Mouse (Mus musculus) kidney, postnatal 0 days (tissue): Measurements from ENCODE around the gene Gm11213. TPM values are rescaled to one million over a fixed set of nuclear protein-coding genes. Genes with fewer than 3 reads are reported as not detected.

Experiments
- ATAC-seq: fragments of 200-750 bp; cut with Nextera tagmentation; replicated peaks from 2 replicates; pipeline ENCODE4 v1.8.0; 2017; ENCODE audit warnings: low read depth, moderate number of reproducible peaks, moderate TSS enrichment, moderate library complexity; ENCODE audit not compliant: low FRiP score
- DNase-seq: peaks from one replicate; pipeline ENCODE4 v3.0.0-alpha.2; 2016; ENCODE audit warnings: low spot score
- H3K27ac ChIP-seq: fragments of 300-500 bp; sonication (generic); 2 replicates; pipeline ENCODE4 v1.5.1; 2014; ENCODE audit warnings: mild to moderate bottlenecking
- H3K27me3 ChIP-seq: fragments of 300-500 bp; sonication (generic); 2 replicates; pipeline ENCODE4 v1.6.1; 2014; ENCODE audit warnings: low read length, mixed read lengths; ENCODE audit not compliant: insufficient read depth
- H3K36me3 ChIP-seq: fragments of 300-500 bp; sonication (generic); 2 replicates; pipeline ENCODE4 v1.6.1; 2014; ENCODE audit warnings: low read length, mixed read lengths; ENCODE audit not compliant: insufficient read depth
- H3K4me1 ChIP-seq: fragments of 300-500 bp; sonication (generic); replicated peaks from 2 replicates; pipeline ENCODE4 v1.6.1; 2014; ENCODE audit warnings: antibody characterized with exemption, low read length, mixed read lengths; ENCODE audit not compliant: insufficient read depth
- H3K4me2 ChIP-seq: fragments of 300-500 bp; sonication (generic); 2 replicates; pipeline ENCODE4 v1.6.1; 2014; ENCODE audit warnings: mild to moderate bottlenecking, low read length, moderate library complexity, mixed read lengths
- H3K4me3 ChIP-seq: fragments of 300-500 bp; sonication (generic); replicated peaks from 2 replicates; pipeline ENCODE4 v1.5.1; 2014; ENCODE audit warnings: low read depth, low read length
- H3K9ac ChIP-seq: fragments of 300-500 bp; sonication (generic); 2 replicates; pipeline ENCODE4 v1.6.1; 2014; ENCODE audit warnings: low read depth, low read length
- H3K9me3 ChIP-seq: fragments of 300-500 bp; sonication (generic); replicated peaks from 2 replicates; pipeline ENCODE4 v1.6.1; 2016; ENCODE audit warnings: low read length, inconsistent platforms, mixed read lengths
- CTCF ChIP-seq: IDR thresholded peaks from 2 replicates; pipeline ENCODE4 v1.5.1; 2016; ENCODE audit warnings: antibody characterized with exemption, low read depth, mild to moderate bottlenecking, moderate library complexity
- WGBS: fragments of 180-500 bp; shearing (Covaris S2); extraction: QIAGEN DNeasy Blood & Tissue Kit; methylation state at CpG from one replicate; pipeline ENCODE4 v1.1.7; 2014; 5-methylcytosine and 5-hydroxymethylcytosine counted together
- polyA plus RNA-seq: library from polyadenylated mRNA; unstranded; fragments of >200 nt; fragmentation: Nextera tagmentation; extraction: Ambion mirVana; gene quantifications from 2 replicates; pipeline ENCODE4 v1.2.1, GENCODE M21; 2015

Gm11213 gene
- polyA plus RNA-seq, 1 experiment from 2014 or later, result not detected

- Histone ChIP-seq H3K4me2 (no peak overlapping the region), H3K36me3 (peaks cover 39% of the 10 kb centered on the region), H3K9me3 (no peaks in the 10 kb centered on the region), H3K27me3 (no peaks in the 10 kb centered on the region), H3K4me1 (peaks cover 10% of the 10 kb centered on the region), H3K4me3 (no peak overlapping the region), H3K27ac (no peak overlapping the region), H3K9ac (no peak overlapping the region)
- 61% methylated on average over 4 of the region's 4 CpGs for WGBS
- no peak for TF ChIP-seq CTCF
- ATAC-seq (no peak), DNase-seq (no peak)
Observed at GRCm38 (mm10) chr4:63553789-63554576, 51.1 kb downstream of the Gm11213 start.

- no peak overlapping the region for H3K4me2 ChIP-seq
- no peaks in the 10 kb centered on the region for H3K9me3 ChIP-seq
- H3K36me3 ChIP-seq, result peaks cover 43% of the 10 kb centered on the region
- WGBS, result 92% methylated on average over 1 of the region's 1 CpGs
- ATAC-seq (no peak), DNase-seq (no peak)
- H3K27ac ChIP-seq, result no peak overlapping the region
- no peaks in the 10 kb centered on the region for H3K27me3 ChIP-seq
- TF ChIP-seq CTCF, result no peak
- no peak overlapping the region for H3K4me3 ChIP-seq
- H3K9ac ChIP-seq, result no peak overlapping the region
- peaks cover 10% of the 10 kb centered on the region for H3K4me1 ChIP-seq
Observed at GRCm38 (mm10) chr4:63552865-63553264, 52.2 kb downstream of the Gm11213 start.

GRCm38 (mm10) chr4:63550908-63551307, 54.2 kb downstream of the Gm11213 start:
- peaks cover 43% of the 10 kb centered on the region for H3K36me3 ChIP-seq
- no peak for TF ChIP-seq CTCF
- 93% methylated on average over 3 of the region's 3 CpGs for WGBS

GRCm38 (mm10) chr4:63548491-63548890, 56.6 kb downstream of the Gm11213 start:
- Histone ChIP-seq H3K4me3 (no peak overlapping the region), H3K27me3 (no peaks in the 10 kb centered on the region), H3K36me3 (peaks cover 37% of the 10 kb centered on the region), H3K9ac (no peak overlapping the region), H3K4me2 (no peak overlapping the region), H3K9me3 (no peaks in the 10 kb centered on the region), H3K27ac (no peak overlapping the region), H3K4me1 (peaks cover 21% of the 10 kb centered on the region)
- no peak; the same call in 1 of the 2 replicates for TF ChIP-seq CTCF
- DNase-seq, result no peak
- 90% methylated on average over 3 of the region's 3 CpGs for WGBS
- ATAC-seq, result no peak

More at GRCm38 (mm10) chr4:63550908-63551307, 54.2 kb downstream of the Gm11213 start:
- H3K9me3 ChIP-seq, result no peaks in the 10 kb centered on the region
- no peak for ATAC-seq
- DNase-seq, result no peak
- no peak overlapping the region for H3K4me3 ChIP-seq
- H3K4me2 ChIP-seq, result no peak overlapping the region
- H3K27ac ChIP-seq, result no peak overlapping the region
- H3K9ac ChIP-seq, result no peak overlapping the region
- H3K27me3 ChIP-seq, result no peaks in the 10 kb centered on the region
- H3K4me1 ChIP-seq, result peaks cover 16% of the 10 kb centered on the region

- no peaks in the 10 kb centered on the region for H3K9me3 ChIP-seq
- H3K4me1 ChIP-seq, result peaks cover 21% of the 10 kb centered on the region
- no peak for DNase-seq
- no peak for ATAC-seq
- peaks cover 34% of the 10 kb centered on the region for H3K36me3 ChIP-seq
- no peak overlapping the region for H3K4me3 ChIP-seq
- H3K27me3 ChIP-seq, result no peaks in the 10 kb centered on the region
- no peak overlapping the region for H3K9ac ChIP-seq
- TF ChIP-seq CTCF, result no peak
- no peak overlapping the region for H3K27ac ChIP-seq
- WGBS, result 47% methylated on average over 1 of the region's 1 CpGs
- H3K4me2 ChIP-seq, result no peak overlapping the region
Observed at GRCm38 (mm10) chr4:63547799-63548198, 57.3 kb downstream of the Gm11213 start.

Other genes starting within 250 kb of the Gm11213 start
- gene Orm3, start 249.1 kb downstream of the Gm11213 start, polyA plus RNA-seq, result not detected in 2 replicates
- gene Orm2, start 242.8 kb downstream of the Gm11213 start, polyA plus RNA-seq, result not detected in 2 replicates
- 2.9 and 3.3 TPM in 2 replicates for gene Akna, start 201.9 kb downstream of the Gm11213 start, polyA plus RNA-seq
- gene Whrn, start 109.3 kb downstream of the Gm11213 start, polyA plus RNA-seq, result 3.4 TPM in 2 replicates
- gene Atp6v1g1, start 60.5 kb downstream of the Gm11213 start, polyA plus RNA-seq, result 405 and 416 TPM in 2 replicates
- 5.3 and 5.4 TPM in 2 replicates for gene Tmem268, start 46.5 kb downstream of the Gm11213 start, polyA plus RNA-seq
- not detected in 2 replicates for gene Tex48, start 17.2 kb upstream of the Gm11213 start, polyA plus RNA-seq
- not detected in 2 replicates for gene Gm11214, start 58.1 kb upstream of the Gm11213 start, polyA plus RNA-seq
- gene Tnfsf15, start 139.9 kb upstream of the Gm11213 start, polyA plus RNA-seq, result 0.55 and 0.77 TPM in 2 replicates